ENCODE assay signal across 8 mouse cellular contexts in genomic region chr11:75422013-75422792, GRCm38 (mm10). TPM values are rescaled to one million over a fixed set of nuclear protein-coding genes. Genes with fewer than 3 reads are reported as not detected.
DNase-seq lines count a peak whose midpoint lies in the region; ATAC-seq lines count a peak whose summit lies in the region.

Gene Serpinf1, minus strand, starts transcription at chr11:75422701.

- no peak within 1 kb of the TSS for H3K4me3 ChIP-seq in forebrain, embryonic 15.5 days
- peak within 1 kb of the TSS; percentile 50 for H3K4me3 ChIP-seq in liver, embryonic 13.5 days (replicated peaks)

- H3K9ac ChIP-seq in forebrain, embryonic 15.5 days (replicated peaks): no peak within 1 kb of the TSS
- H3K9ac ChIP-seq in liver, embryonic 13.5 days: peak within 1 kb of the TSS; percentile 59

- H3K4me2 ChIP-seq in forebrain, embryonic 15.5 days (replicated peaks): no peak within 1 kb of the TSS
- H3K4me2 ChIP-seq in liver, embryonic 13.5 days: peak within 1 kb of the TSS; percentile 56

- H3K27me3 ChIP-seq in forebrain, embryonic 15.5 days: no peaks in the 10 kb centered on the region
- H3K27me3 ChIP-seq in liver, embryonic 13.5 days: peaks cover 3% of the 10 kb centered on the region; the same call in 1 of the 2 replicates

- H3K27ac ChIP-seq in forebrain, embryonic 15.5 days (replicated peaks): no peak within 1 kb of the TSS
- H3K27ac ChIP-seq in liver, embryonic 13.5 days: peak within 1 kb of the TSS; percentile 27; the same call in 1 of the 2 replicates

- DNase-seq in adrenal gland, adult 18-20 months (ENCODE audit: low spot score in 2 of 2): no peak
- DNase-seq in adrenal gland, adult (ENCODE audit: inconsistent age in 2 of 2, low spot score in 1 of 2): no peak
- peak; percentile 72 for DNase-seq in NIH3T3 (ENCODE audit: low read depth)
- no peak for DNase-seq in liver, embryonic 13.5 days
- no peak for DNase-seq in right cerebral cortex, postnatal 14 days
- DNase-seq in spleen, postnatal 14 days (ENCODE audit: low spot score in 2 of 2): no peak

- no peaks in the 10 kb centered on the region for H3K36me3 ChIP-seq in forebrain, embryonic 15.5 days
- H3K36me3 ChIP-seq in liver, embryonic 13.5 days: no peaks in the 10 kb centered on the region

- H3K9me3 ChIP-seq in forebrain, embryonic 15.5 days: no peaks in the 10 kb centered on the region
- H3K9me3 ChIP-seq in liver, embryonic 13.5 days (replicated peaks): no peaks in the 10 kb centered on the region

- 55% methylated on average over 10 of the region's 10 CpGs for WGBS in forebrain, embryonic 15.5 days
- 35% methylated on average over 10 of the region's 10 CpGs for WGBS in liver, embryonic 13.5 days (ENCODE audit: insufficient replicate concordance)

- no peaks in the 10 kb centered on the region for H3K4me1 ChIP-seq in forebrain, embryonic 15.5 days
- peaks cover 20% of the 10 kb centered on the region for H3K4me1 ChIP-seq in liver, embryonic 13.5 days (replicated peaks)

- ATAC-seq in forebrain, embryonic 15.5 days (replicated peaks): no peak
- ATAC-seq in hematopoietic stem cell, adult 5-6 weeks (replicated peaks in 1 of 2; ENCODE audit: insufficient read depth in 1 of 2, low FRiP score in 2 of 2, low TSS enrichment in 1 of 2, low read depth in 1 of 2, poor library complexity in 2 of 2, severe bottlenecking in 2 of 2): peak in 1 of 2 experiments; percentile 43; a peak in 1 of 4 replicates
- ATAC-seq in liver, embryonic 13.5 days (ENCODE audit: low read depth): peak; percentile 29; the same call in 1 of the 2 replicates

RNA-seq across cellular contexts. Expression of gene Serpinf1, which starts in this region (rescaled TPM):
- total RNA-seq in adrenal gland, adult 18-20 months (2021): 10 to 100 TPM; 13.7 to 28.0 TPM
- polyA plus RNA-seq in forebrain, embryonic 15.5 days (2015; fragmentation: Nextera tagmentation; extraction: Ambion mirVana): 21.4 and 27.2 TPM in 2 replicates
- 60.5 and 70.1 TPM in 2 replicates for total RNA-seq in hematopoietic stem cell, adult 5-6 weeks (2017)
- polyA plus RNA-seq in liver, embryonic 13.5 days (2015; fragmentation: Nextera tagmentation; extraction: Ambion mirVana): 179 and 181 TPM in 2 replicates
